Mouse (Mus musculus) layer of hippocampus, postnatal 14 days (tissue): ENCODE results near the gene Aip. TPM values are rescaled to one million over a fixed set of nuclear protein-coding genes. Genes with fewer than 3 reads are reported as not detected.
"Not testable (repeated sequence)": the region's sequence is repeated elsewhere in the genome, so short reads cannot be mapped to it uniquely, and the experiment has no call there.

ENCODE experiments used
- DNase-seq, 2 experiments: peaks; one replicate each; pipeline ENCODE4 v3.0.0; 2021 to 2022; ENCODE audit warnings: low spot score in 2 of 2, mixed read lengths in 1 of 2
- total RNA-seq, 2 experiments: library from RNA; stranded (reverse); gene quantifications; 2 replicates each; pipeline ENCODE4 v1.2.3; 2021

The Aip gene
- total RNA-seq, 2 experiments from 2014 or later = 73.9 to 83.2 TPM

GRCm38 (mm10) chr19:4136463-4136862, 10.8 kb upstream of the Aip start:
- no peak for DNase-seq

- DNase-seq = not testable (repeated sequence)
Observed at GRCm38 (mm10) chr19:4135963-4136345, 10.3 kb upstream of the Aip start.

DNA sequence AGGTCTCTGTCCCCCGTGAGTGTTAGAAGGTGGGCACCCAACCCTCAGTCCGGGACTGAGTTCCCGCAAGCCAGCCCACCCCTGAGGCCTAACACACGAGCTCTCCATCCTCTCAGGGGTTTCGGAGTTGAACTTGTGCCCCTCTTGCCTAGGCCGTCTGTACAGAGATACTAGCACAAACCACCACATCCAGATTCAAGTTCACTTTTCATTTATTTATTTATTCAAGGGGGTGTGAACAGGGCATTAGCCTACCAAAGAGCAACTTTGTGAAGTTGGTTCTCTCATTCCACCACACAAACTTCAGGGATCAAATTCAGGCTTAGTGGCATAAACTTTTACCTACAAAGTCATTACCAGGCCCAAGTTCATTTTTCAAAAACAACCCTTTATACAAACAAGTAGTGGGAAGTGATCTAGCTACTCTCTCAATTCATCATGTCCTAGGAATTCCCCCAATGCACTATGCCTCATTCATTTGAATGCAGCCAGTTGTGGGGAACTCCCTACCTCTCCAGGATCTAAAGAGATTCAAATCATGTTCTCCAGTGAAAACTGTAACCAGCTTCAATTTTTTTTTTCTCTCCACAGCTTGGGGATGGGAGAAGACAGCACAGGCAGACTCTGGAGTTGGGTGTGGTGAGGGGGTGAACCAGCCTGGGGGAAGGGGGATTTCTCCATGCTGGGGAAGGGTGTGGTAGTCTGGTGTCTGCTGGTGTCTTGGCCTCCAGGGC, 9.7 kb upstream of the Aip start:
- not testable (repeated sequence) for DNase-seq

DNA sequence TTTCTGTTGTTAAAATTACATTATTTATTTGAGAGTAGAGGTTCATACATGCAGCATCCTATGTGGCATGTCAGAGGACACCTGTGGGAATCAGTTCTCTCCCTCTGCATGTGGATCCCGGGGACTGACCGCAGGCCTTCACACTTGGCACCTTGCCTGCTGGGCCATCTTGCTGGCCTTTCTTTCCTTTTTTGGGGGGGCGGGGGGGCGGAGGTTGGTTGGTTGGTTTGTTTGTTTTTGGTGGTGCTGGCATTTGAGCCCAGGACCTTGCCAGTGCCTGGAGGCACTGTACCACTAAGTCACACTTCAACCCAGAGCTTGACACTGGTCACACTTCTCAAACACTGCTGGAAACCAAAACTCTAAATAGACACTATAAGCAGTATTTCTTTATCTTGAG, 8.7 kb upstream of the Aip start:
- DNase-seq = no peak

GRCm38 (mm10) chr19:4131768-4132167, 6.1 kb upstream of the Aip start:
- no peak for DNase-seq

DNA sequence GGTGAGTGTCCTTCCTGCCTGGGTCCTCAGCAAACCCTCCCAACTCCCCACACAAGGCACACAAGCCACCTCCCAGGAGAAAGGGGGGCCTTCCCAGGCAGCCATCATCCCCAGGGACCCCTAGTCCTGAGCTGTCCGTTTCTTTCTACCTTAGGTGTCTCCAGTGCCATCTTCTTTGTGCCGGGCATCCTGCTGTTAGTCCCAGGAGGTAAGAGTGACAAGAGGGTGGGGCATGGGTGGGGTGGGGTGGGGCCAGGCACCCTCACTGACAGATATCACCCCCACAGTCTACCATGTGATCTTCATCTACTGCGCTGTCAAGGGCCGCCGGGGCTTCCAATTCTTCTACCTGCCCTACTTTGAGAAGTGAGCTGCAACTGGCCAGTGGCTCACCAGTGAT, 5.4 kb upstream of the Aip start:
- DNase-seq = no peak

GRCm38 (mm10) chr19:4130106-4130505, 4.4 kb upstream of the Aip start:
- DNase-seq = no peak

GRCm38 (mm10) chr19:4129462-4129861, 3.8 kb upstream of the Aip start:
- no peak for DNase-seq

DNA sequence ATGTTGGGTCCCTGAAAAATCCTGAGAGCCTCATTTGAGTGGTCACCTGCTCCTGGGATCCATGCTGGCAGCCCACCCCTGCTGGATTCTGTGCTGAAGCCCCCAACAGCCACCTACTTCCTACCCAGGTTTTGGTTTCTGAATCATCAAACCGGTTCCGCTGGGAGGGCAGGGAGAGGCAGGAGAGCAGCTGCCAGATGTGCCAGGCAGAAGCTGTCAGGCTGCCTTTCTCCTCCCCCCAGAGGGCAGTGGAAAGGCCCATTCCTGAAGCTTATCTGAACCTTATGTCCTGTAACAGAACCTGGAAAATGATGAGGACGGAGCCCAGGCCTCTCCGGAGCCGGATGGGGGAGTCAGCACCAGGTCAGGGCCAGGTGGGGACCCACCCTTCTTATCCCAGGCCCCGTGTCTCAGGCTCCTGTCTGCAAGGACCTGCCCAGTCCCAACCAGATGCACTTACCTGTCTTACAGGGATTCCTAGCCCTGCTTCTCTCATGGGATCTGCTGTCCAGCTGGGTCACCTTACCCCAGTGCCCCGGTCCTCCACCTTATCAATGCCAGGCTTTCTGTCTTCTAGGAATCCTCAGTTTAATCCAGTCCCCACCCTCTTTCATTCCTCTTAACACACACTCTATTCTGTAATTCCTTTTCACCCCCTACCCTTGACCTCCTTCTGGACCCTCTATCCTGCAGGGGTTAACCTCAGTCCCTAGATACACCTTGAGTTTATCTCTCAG, 1.3 kb upstream of the Aip start:
- DNase-seq = no peak

DNA sequence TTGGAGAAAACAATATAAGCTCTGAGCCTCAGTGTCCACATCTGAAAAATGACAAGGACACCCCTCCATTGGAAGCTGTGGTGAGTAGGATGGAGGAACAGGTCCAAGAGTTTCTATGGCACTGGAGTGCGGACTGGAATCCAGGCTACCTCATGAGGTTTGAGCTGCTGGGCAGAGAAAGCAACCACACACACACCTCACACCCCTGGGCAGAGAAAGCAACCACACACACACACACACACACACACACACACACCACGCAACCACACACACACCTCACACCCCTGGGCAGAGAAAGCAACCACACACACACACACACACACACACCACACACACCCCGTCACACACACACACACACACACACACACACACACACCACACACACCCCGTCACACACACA, 390 bp downstream of the Aip start:
- DNase-seq = not testable (repeated sequence)

DNA sequence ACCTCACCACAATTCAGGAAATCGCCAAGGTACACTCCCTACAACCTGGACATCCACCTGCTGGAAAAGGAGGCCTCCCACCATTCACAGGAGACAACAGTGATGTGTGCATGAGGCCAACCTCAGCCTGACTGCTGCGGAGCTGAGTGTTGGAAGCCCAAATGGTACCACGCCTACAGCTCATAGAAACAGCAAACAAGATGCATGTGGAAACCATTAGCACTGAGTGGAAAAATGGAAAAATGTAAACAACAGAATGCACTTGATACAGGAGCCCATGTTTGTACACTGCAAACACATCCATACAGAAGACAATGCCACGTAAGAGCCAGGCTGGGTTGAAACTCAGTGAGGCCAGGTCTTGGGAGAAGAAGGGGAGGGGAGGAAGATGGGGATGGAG, 1.2 kb downstream of the Aip start:
- no peak for DNase-seq

- DNase-seq = no peak
Observed at GRCm38 (mm10) chr19:4122411-4123370, 3.0 kb downstream of the Aip start.

- DNase-seq = not testable (repeated sequence)
Observed at GRCm38 (mm10) chr19:4121896-4122295, 3.8 kb downstream of the Aip start.

GRCm38 (mm10) chr19:4121097-4121805, 4.4 kb downstream of the Aip start:
- peak; percentile 99 for DNase-seq

DNA sequence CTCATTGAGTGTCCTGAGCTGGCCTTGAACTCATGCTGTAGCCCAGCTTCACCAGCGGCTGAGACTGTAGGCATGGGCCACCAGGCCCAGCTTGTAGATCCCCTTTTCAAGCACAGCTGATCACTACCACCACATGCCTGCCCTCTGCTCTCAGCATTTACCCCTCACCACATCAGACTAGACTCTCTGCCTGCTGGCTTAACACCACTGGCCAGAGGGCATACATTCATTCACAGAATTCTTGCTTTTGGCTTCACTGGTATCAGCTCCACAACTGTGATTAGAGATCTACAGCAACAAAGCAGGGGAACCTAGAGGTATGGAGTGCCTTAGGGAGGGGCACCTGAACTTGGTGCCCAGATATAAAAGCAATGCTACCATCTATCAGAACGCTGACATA, 5.2 kb downstream of the Aip start:
- no peak for DNase-seq

GRCm38 (mm10) chr19:4119716-4120487, 5.8 kb downstream of the Aip start:
- DNase-seq = no peak

DNA sequence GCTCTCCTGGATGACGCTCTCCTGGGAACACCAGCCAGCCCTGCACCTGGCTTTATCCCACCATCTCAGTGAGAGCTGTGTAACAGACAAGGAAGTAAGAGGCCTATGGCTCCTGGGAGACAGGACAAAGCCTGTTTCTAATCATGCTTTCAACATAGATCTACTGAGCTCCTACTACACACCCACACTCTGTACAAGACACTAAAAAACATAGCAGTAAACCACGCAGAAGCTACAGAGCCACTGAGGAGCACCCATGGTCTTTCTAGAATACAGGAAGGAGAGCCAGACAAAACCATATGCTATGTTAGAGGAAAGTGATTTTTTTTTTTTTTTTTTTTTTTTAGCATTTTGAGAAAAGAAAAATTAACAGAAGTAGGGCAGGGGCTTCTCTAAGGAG, 7.3 kb downstream of the Aip start:
- DNase-seq = no peak

DNA sequence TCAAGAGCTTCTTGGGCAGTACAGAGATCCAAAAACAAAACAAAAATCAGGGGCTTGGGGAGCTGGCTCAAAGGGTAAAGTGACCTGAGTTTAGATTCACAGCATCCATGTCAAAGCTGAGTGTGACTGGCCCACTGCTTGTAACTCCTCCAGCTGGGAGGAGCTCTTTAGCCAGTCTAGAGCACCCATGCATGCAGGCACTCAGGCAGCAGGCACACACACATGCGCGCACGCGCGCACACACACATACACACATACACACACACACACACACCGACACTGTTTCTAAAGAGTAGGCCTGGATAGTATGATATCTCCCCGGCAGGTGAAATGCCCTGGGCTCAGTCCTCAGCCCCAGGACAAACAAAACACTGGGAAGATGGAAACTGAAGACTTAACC, 8.7 kb downstream of the Aip start:
- DNase-seq = no peak

- no peak for DNase-seq
Observed at GRCm38 (mm10) chr19:4115816-4116215, 9.8 kb downstream of the Aip start.

DNA sequence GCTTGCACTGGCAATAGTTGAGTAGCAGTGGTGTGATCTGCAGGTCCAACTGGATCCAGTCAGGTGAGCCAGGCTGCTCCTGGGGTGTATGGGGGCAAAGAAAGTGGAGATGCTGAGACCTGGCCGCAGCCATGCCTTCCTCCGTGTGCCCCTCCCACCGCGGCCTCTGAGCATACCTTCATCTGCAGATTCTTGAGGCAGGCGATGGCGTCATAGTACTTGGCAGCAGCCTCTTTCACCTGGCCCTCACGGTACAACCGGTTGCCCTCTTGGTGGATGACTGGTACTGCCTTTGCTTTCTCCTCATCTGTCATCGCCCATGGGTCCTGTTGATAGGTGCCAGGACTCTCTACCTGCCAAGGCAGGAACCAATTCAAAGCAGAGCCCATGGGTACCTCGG, 10.5 kb downstream of the Aip start:
- DNase-seq = no peak
